Mouse (Mus musculus): ENCODE measurements around the gene C87499. TPM values are rescaled to one million over a fixed set of nuclear protein-coding genes. Genes with fewer than 3 reads are reported as not detected.

C87499 gene
- polyA plus RNA-seq, 1 experiment from 2014 or later, result not detected

- Histone ChIP-seq H3K9me3 (no peaks in the 10 kb centered on the region), H3K4me3 (no peak within 1 kb of the TSS), H3K4me2 (replicated peaks) (no peak within 1 kb of the TSS), H3K36me3 (no peaks in the 10 kb centered on the region), H3K9ac (replicated peaks) (no peak within 1 kb of the TSS), H3K27me3 (no peaks in the 10 kb centered on the region), H3K27ac (replicated peaks) (no peak within 1 kb of the TSS), H3K4me1 (no peaks in the 10 kb centered on the region)
- ATAC-seq (ENCODE audit: low FRiP score, low read depth), result no peak
- 91% methylated on average over 1 of the region's 1 CpGs for WGBS
These were observed 41.9 kb downstream of the C87499 start, which contains the start of gene Ifna9 for GRCm38 (mm10) chr4:88592285-88592684. Gene Ifna9 (minus strand): TSS chr4:88592385.

Other genes with a start within 250 kb of the C87499 start
- gene Hacd4, start 195.5 kb downstream of the C87499 start, polyA plus RNA-seq (2016; fragmentation: Nextera tagmentation; extraction: Ambion mirVana), result 3.8 TPM in 2 replicates
- gene Ifnb1, start 111.6 kb downstream of the C87499 start, polyA plus RNA-seq (2016; fragmentation: Nextera tagmentation; extraction: Ambion mirVana), result not detected in 2 replicates
- not detected in 2 replicates for gene Ifna15, start 76.2 kb downstream of the C87499 start, polyA plus RNA-seq (2016; fragmentation: Nextera tagmentation; extraction: Ambion mirVana)
- gene Ifna14, start 62.6 kb downstream of the C87499 start, polyA plus RNA-seq (2016; fragmentation: Nextera tagmentation; extraction: Ambion mirVana), result not detected in 2 replicates
- gene Ifna9, start 42.0 kb downstream of the C87499 start, polyA plus RNA-seq (2016; fragmentation: Nextera tagmentation; extraction: Ambion mirVana), result not detected in 2 replicates
- not detected in 2 replicates for gene Ifna12, start 31.0 kb downstream of the C87499 start, polyA plus RNA-seq (2016; fragmentation: Nextera tagmentation; extraction: Ambion mirVana)
- gene Ifna13, start 10.0 kb upstream of the C87499 start, polyA plus RNA-seq (2016; fragmentation: Nextera tagmentation; extraction: Ambion mirVana), result not detected in 2 replicates
- gene Ifna16, start 42.5 kb upstream of the C87499 start, polyA plus RNA-seq (2016; fragmentation: Nextera tagmentation; extraction: Ambion mirVana), result not detected in 2 replicates
- gene Ifna2, start 49.5 kb upstream of the C87499 start, polyA plus RNA-seq (2016; fragmentation: Nextera tagmentation; extraction: Ambion mirVana), result not detected in 2 replicates
- gene Ifnab, start 56.9 kb upstream of the C87499 start, polyA plus RNA-seq (2016; fragmentation: Nextera tagmentation; extraction: Ambion mirVana), result not detected in 2 replicates
- 1.3 and 2.0 TPM in 2 replicates for gene Gm26566, start 87.4 kb upstream of the C87499 start, polyA plus RNA-seq (2016; fragmentation: Nextera tagmentation; extraction: Ambion mirVana)
- gene Klhl9, start 88.1 kb upstream of the C87499 start, polyA plus RNA-seq (2016; fragmentation: Nextera tagmentation; extraction: Ambion mirVana), result 142 and 153 TPM in 2 replicates
- gene Gm13271, start 120.5 kb upstream of the C87499 start, polyA plus RNA-seq (2016; fragmentation: Nextera tagmentation; extraction: Ambion mirVana), result not detected in 2 replicates
- 0.14 and 0.20 TPM in 2 replicates for gene Gm13283, start 125.7 kb upstream of the C87499 start, polyA plus RNA-seq (2016; fragmentation: Nextera tagmentation; extraction: Ambion mirVana)
- not detected in 2 replicates for gene Gm13290, start 139.4 kb upstream of the C87499 start, polyA plus RNA-seq (2016; fragmentation: Nextera tagmentation; extraction: Ambion mirVana)
- not detected in 2 replicates for gene Gm13289, start 142.5 kb upstream of the C87499 start, polyA plus RNA-seq (2016; fragmentation: Nextera tagmentation; extraction: Ambion mirVana)
- gene Gm13272, start 145.4 kb upstream of the C87499 start, polyA plus RNA-seq (2016; fragmentation: Nextera tagmentation; extraction: Ambion mirVana), result 0.31 TPM in 1 of 2 replicates, not detected in the other
- 0.37 TPM in 1 of 2 replicates, not detected in the other for gene Ifnz, start 147.7 kb upstream of the C87499 start, polyA plus RNA-seq (2016; fragmentation: Nextera tagmentation; extraction: Ambion mirVana)
- not detected in 2 replicates for gene Gm13276, start 151.3 kb upstream of the C87499 start, polyA plus RNA-seq (2016; fragmentation: Nextera tagmentation; extraction: Ambion mirVana)
- gene Gm13277, start 154.2 kb upstream of the C87499 start, polyA plus RNA-seq (2016; fragmentation: Nextera tagmentation; extraction: Ambion mirVana), result not detected in 2 replicates
- not detected in 2 replicates for gene Gm13278, start 157.1 kb upstream of the C87499 start, polyA plus RNA-seq (2016; fragmentation: Nextera tagmentation; extraction: Ambion mirVana)
- not detected in 2 replicates for gene Gm13275, start 160.1 kb upstream of the C87499 start, polyA plus RNA-seq (2016; fragmentation: Nextera tagmentation; extraction: Ambion mirVana)
- gene Gm13279, start 163.0 kb upstream of the C87499 start, polyA plus RNA-seq (2016; fragmentation: Nextera tagmentation; extraction: Ambion mirVana), result not detected in 2 replicates
- gene Gm13285, start 165.3 kb upstream of the C87499 start, polyA plus RNA-seq (2016; fragmentation: Nextera tagmentation; extraction: Ambion mirVana), result 0.83 TPM in 1 of 2 replicates, not detected in the other
- gene Gm13287, start 168.8 kb upstream of the C87499 start, polyA plus RNA-seq (2016; fragmentation: Nextera tagmentation; extraction: Ambion mirVana), result not detected in 2 replicates
- gene Gm13288, start 171.1 kb upstream of the C87499 start, polyA plus RNA-seq (2016; fragmentation: Nextera tagmentation; extraction: Ambion mirVana), result not detected in 2 replicates
- gene Ifna7, start 181.8 kb upstream of the C87499 start, polyA plus RNA-seq (2016; fragmentation: Nextera tagmentation; extraction: Ambion mirVana), result not detected in 2 replicates
- not detected in 2 replicates for gene Ifna11, start 185.5 kb upstream of the C87499 start, polyA plus RNA-seq (2016; fragmentation: Nextera tagmentation; extraction: Ambion mirVana)
- gene Ifna6, start 193.0 kb upstream of the C87499 start, polyA plus RNA-seq (2016; fragmentation: Nextera tagmentation; extraction: Ambion mirVana), result not detected in 2 replicates
- not detected in 2 replicates for gene Ifna5, start 201.1 kb upstream of the C87499 start, polyA plus RNA-seq (2016; fragmentation: Nextera tagmentation; extraction: Ambion mirVana)
- not detected in 2 replicates for gene Ifna4, start 207.4 kb upstream of the C87499 start, polyA plus RNA-seq (2016; fragmentation: Nextera tagmentation; extraction: Ambion mirVana)
- gene Ifna1, start 215.7 kb upstream of the C87499 start, polyA plus RNA-seq (2016; fragmentation: Nextera tagmentation; extraction: Ambion mirVana), result not detected in 2 replicates
- gene Ifne, start 245.8 kb upstream of the C87499 start, polyA plus RNA-seq (2016; fragmentation: Nextera tagmentation; extraction: Ambion mirVana), result not detected in 2 replicates

All from midbrain, embryonic 12.5 days (tissue).